Mouse (Mus musculus) megakaryocyte, embryonic 14.5 days (primary cell): ENCODE measurements around the gene Stub1.

Experiments
- FLI1 ChIP-seq: IDR thresholded peaks from 2 replicates; pipeline ENCODE4 v1.6.1; 2012; ENCODE audit warnings: low read length, inconsistent platforms, mixed read lengths
- GATA1 ChIP-seq: IDR thresholded peaks from 3 replicates; pipeline ENCODE4 v1.6.1; 2012; ENCODE audit warnings: mixed read lengths, low read length, inconsistent platforms, borderline replicate concordance

DNA sequence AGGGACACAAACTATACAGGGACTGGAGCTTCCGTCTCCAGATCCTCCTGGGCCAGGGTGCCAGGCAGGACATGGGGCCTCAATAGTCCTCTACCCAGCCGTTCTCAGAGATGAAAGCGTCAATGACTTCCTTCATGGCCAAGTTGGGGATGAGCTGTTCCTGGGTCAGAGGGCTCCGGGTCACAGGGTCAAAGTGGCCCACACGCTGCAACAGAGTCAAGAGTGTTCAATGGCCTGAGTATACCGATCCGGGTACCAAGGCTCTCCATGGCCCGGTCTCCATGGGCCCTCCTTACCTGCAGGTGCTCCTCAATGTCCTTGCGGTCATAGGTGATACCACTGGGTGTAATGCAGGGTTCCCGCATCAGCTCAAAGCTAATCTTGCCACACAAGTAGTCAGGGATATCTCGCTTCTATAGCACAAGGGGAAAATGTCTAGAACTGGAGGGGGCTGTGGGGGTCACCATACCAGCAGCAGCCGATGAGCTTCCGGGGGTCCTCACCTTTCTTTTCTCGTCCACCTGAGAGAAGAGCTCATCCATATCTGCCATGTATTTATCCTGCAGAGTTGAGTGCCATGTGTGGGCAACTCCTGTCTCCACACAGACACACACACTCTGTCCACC is 2.3 kb downstream of the Stub1 start:
- TF ChIP-seq GATA1 (no peak), FLI1 (no peak)
